Mouse (Mus musculus): ENCODE data around the gene Cox17.

DNA sequence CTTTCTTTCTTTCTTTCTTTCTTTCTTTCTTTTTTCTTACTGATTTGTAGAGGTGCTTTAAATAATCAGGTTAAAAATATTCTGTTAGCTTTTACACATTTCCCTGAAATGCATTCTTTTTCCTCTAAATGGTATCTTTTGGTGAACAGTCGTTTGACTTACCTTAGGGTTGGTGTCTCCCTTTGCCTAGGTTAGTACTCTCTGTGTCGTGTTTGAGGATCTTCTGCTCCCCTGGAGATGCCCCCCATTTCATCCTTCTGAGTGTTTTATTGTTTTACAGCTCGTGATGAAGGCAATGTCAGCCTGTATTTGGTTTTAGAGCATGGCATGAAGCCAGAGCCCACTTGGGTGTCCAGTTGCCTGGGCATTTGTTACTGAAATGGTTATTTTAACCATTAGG, 32.7 kb downstream of the Cox17 start:
- TF ChIP-seq POLR2A (IDR thresholded peaks at IDR 0.05; ENCODE audit: low read depth, low read length) (no peak), CTCF (IDR thresholded peaks at IDR 0.05; ENCODE audit: extremely low read depth, insufficient read length, insufficient replicate concordance, low read depth, low read length) (no peak)

Data from small intestine, adult 2 months (tissue).